Mouse (Mus musculus): ENCODE results near the gene Ccdc7a. TPM values are rescaled to one million over a fixed set of nuclear protein-coding genes. Genes with fewer than 3 reads are reported as not detected.

Ccdc7a gene
- polyA plus RNA-seq, 1 experiment from 2014 or later, result not detected

GRCm38 (mm10) chr8:128684609-128685506 lies 380.5 kb downstream of the Ccdc7a start:
- Histone ChIP-seq H3K27me3 (ENCODE audit: control insufficient read depth, insufficient read depth, low read length) (no peaks in the 10 kb centered on the region), H3K36me3 (ENCODE audit: control insufficient read depth, insufficient read depth, low read length) (no peaks in the 10 kb centered on the region), H3K4me1 (ENCODE audit: control insufficient read depth, insufficient read depth, low read length) (peaks cover 6% of the 10 kb centered on the region), H3K9me3 (ENCODE audit: control insufficient read depth, low read length) (no peaks in the 10 kb centered on the region), H3K27ac (replicated peaks; ENCODE audit: low read depth, low read length) (peak overlapping the region; percentile 78), H3K4me3 (ENCODE audit: low read depth, low read length) (peak overlapping the region; percentile 60), H3K9ac (ENCODE audit: low read length) (peak overlapping the region; percentile 94), H3K4me2 (ENCODE audit: low read depth, severe bottlenecking) (peak overlapping the region; percentile 46)
- peak; percentile 26 for DNase-seq (ENCODE audit: low spot score)
- WGBS, result 15% methylated on average over 25 of the region's 25 CpGs
- no peak for ATAC-seq (ENCODE audit: insufficient number of reproducible peaks, low FRiP score, low TSS enrichment, low read depth)

Other genes with a start within 250 kb of the Ccdc7a start
- not detected in 2 replicates for gene Ccdc7b, start 1.6 kb upstream of the Ccdc7a start, polyA plus RNA-seq (2014; fragmentation: Nextera tagmentation; extraction: Ambion mirVana)
- gene Gm10999, start 66.1 kb upstream of the Ccdc7a start, polyA plus RNA-seq (2014; fragmentation: Nextera tagmentation; extraction: Ambion mirVana), result not detected in 2 replicates
- gene 2610044O15Rik8, start 168.9 kb upstream of the Ccdc7a start, polyA plus RNA-seq (2014; fragmentation: Nextera tagmentation; extraction: Ambion mirVana), result 25.7 and 28.1 TPM in 2 replicates

Measured in limb, embryonic 11.5 days (tissue).